Mouse (Mus musculus): ENCODE results near the gene Srgap1. TPM values are rescaled to one million over a fixed set of nuclear protein-coding genes. Genes with fewer than 3 reads are reported as not detected.
A peak's percentile ranks its signal among the peaks of the same experiment; 100 is the strongest.

Srgap1 gene
- polyA plus RNA-seq, 1 experiment: 67.1 TPM

DNA sequence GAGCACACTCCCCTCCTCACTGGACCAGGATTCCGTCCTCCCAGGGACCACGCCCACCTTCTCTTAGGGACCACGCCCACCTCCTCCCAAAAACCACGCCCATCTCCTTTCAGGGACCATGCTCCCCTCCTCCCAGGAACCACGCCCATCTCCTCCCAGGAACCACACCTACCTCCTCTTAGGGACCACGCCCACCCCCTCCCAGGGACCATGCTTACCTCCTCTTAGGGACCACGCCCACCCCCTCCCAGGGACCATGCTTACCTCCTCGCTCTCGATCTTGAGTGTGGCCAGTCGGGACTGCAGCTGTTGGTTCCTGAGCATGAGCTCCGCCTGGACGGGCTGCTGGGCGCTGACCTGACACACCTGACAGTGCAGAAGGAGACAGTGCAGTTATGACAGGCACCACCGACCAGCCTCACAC, 193.7 kb downstream of the Srgap1 start:
- TF ChIP-seq POLR2A (IDR thresholded peaks at IDR 0.05; ENCODE audit: borderline replicate concordance, extremely low read depth, insufficient read depth, insufficient read length, poor library complexity, severe bottlenecking) (no peak), CTCF (IDR thresholded peaks at IDR 0.05; ENCODE audit: borderline replicate concordance, extremely low read depth, insufficient read depth, insufficient read length) (no peak)

DNA sequence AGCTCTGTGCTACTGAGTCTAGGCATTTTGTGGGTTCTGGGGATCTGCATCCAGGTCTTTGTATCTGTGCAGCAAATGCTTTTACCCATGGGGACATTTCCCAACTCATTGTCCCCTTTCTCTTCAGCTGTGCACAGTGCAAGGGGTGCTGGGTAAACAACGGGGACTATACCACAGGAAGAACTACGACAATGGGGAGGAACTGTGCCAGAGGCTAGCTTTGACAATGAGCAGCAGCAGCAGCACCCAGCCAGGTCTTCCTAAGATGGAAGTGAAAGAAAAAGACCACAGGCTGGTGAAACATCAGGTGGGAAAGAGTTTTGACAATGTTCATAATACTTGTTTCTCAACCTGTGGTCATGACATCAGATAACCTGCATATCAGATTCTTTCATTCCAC, 197.6 kb downstream of the Srgap1 start:
- TF ChIP-seq POLR2A (IDR thresholded peaks at IDR 0.05; ENCODE audit: borderline replicate concordance, extremely low read depth, insufficient read depth, insufficient read length, poor library complexity, severe bottlenecking) (no peak), CTCF (IDR thresholded peaks at IDR 0.05; ENCODE audit: borderline replicate concordance, extremely low read depth, insufficient read depth, insufficient read length) (no peak)
- DNase-seq (ENCODE audit: low read depth): no peak

More for the DNA sequence above, 193.7 kb downstream of the Srgap1 start:
- DNase-seq (ENCODE audit: low read depth): no peak

DNA sequence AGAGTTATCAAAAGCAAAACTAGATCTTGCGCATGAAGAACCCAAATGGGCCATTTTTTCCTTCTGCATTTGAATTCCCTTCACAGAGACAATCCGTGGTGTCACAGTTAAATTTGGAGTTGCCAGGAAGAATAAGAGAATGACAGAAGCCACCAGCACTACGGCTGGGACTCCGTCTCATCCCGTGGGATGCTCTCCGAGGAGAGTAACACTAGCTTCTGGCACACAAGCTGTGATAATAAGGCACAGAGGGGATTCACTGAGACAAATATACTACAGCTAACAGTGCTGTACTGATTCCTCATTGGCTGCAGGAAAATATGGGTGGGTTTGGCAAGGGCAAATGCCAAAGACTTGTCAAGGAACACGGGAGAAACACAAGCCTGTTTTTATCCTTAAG, 201.4 kb downstream of the Srgap1 start:
- TF ChIP-seq CTCF (IDR thresholded peaks at IDR 0.05; ENCODE audit: borderline replicate concordance, extremely low read depth, insufficient read depth, insufficient read length) (no peak), POLR2A (IDR thresholded peaks at IDR 0.05; ENCODE audit: borderline replicate concordance, extremely low read depth, insufficient read depth, insufficient read length, poor library complexity, severe bottlenecking) (no peak)
- peak; percentile 48 for DNase-seq (ENCODE audit: low read depth)

DNA sequence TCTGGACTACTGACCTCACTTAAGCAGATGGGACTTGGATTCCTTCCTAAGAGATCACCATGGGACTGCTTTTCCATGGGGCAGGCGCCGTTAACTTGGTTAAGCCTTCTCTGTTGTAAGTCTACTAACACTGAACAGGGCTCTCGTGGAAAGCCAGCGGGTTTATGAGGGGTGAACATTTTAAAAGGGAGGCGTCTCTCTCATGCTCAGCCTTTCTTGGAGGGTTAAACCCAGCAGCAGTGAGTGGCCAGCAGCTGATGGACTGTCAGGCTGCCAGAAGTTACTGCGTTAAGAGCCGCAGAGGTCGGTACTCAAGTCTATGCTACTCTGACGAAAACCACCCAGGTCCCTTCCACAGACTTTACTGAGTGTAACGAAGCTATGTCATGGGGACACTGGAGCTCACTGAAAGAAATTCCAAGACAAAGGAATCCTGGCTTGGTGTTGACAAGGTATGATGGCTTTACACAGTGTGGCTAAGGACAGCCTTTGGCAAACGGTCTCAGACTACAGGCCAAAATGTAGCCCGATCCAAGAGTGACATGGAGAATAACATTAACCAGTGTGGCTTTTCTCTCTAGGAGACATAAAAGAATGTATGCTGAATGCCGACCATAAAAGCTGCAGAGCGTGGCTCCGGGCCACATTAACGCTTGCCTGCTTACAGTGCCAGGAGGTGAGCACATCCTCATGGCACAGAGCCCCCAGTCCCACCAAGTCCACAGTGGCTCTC, 209.8 kb downstream of the Srgap1 start:
- TF ChIP-seq CTCF (IDR thresholded peaks at IDR 0.05; ENCODE audit: borderline replicate concordance, extremely low read depth, insufficient read depth, insufficient read length) (no peak), POLR2A (IDR thresholded peaks at IDR 0.05; ENCODE audit: borderline replicate concordance, extremely low read depth, insufficient read depth, insufficient read length, poor library complexity, severe bottlenecking) (no peak)

DNA sequence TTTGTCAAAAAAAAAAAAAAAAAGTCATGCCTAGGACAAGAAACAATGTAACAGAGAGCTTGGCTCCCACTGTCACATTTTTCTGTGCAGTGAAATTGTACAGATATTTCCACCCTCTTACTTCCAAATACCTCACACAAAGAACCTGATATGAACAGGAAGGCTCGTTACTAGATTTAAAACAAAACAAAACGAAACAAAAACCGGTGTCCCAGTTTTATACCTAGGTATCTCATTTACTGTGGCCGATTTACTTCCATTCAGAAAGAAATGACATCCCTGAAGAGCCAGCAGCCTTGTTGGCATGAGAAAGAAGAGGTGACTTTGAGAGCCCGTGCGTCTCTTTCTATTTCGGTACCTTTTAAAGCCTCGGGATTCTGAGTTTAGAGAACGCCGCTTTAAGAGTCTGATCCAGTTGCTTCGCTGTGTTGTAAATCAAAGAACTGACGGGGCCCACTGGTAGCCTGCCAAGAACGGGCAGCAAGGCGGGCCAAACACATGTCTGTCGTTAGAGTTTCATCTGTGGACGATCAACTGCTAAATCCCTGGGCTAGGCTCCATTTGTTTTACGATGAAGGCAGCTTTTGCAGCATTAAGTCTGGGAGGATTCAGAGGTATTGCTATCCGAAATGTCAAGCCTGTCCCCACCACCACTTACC, 210.5 kb downstream of the Srgap1 start:
- TF ChIP-seq POLR2A (IDR thresholded peaks at IDR 0.05; ENCODE audit: borderline replicate concordance, extremely low read depth, insufficient read depth, insufficient read length, poor library complexity, severe bottlenecking): no peak
- TF ChIP-seq CTCF (IDR thresholded peaks at IDR 0.05; ENCODE audit: borderline replicate concordance, extremely low read depth, insufficient read depth, insufficient read length): no peak
- peak; percentile 94 for DNase-seq (ENCODE audit: low read depth)

More for the DNA sequence above, 209.8 kb downstream of the Srgap1 start:
- DNase-seq (ENCODE audit: low read depth): peak; percentile 90

DNA sequence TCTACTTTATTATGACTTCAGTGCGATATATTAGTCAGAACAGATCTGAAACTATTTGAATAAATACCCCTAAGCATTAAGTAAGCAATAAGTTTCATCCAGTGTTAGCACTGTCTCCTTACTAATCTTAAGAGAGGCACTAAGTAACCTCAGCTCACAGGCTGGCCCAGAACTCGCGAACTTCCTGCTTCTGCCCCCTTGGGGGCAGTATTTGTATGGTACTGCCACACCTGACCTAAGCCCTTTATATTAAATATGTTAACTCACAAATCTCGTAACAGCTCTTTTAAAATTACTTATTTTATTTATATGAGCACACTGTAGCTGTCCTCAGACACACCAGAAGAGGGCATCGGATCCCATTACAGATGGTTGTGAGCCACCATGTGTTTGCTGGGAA, 213.7 kb downstream of the Srgap1 start:
- TF ChIP-seq POLR2A (IDR thresholded peaks at IDR 0.05; ENCODE audit: borderline replicate concordance, extremely low read depth, insufficient read depth, insufficient read length, poor library complexity, severe bottlenecking) (no peak), CTCF (IDR thresholded peaks at IDR 0.05; ENCODE audit: borderline replicate concordance, extremely low read depth, insufficient read depth, insufficient read length) (no peak)
- no peak for DNase-seq (ENCODE audit: low read depth)

DNA sequence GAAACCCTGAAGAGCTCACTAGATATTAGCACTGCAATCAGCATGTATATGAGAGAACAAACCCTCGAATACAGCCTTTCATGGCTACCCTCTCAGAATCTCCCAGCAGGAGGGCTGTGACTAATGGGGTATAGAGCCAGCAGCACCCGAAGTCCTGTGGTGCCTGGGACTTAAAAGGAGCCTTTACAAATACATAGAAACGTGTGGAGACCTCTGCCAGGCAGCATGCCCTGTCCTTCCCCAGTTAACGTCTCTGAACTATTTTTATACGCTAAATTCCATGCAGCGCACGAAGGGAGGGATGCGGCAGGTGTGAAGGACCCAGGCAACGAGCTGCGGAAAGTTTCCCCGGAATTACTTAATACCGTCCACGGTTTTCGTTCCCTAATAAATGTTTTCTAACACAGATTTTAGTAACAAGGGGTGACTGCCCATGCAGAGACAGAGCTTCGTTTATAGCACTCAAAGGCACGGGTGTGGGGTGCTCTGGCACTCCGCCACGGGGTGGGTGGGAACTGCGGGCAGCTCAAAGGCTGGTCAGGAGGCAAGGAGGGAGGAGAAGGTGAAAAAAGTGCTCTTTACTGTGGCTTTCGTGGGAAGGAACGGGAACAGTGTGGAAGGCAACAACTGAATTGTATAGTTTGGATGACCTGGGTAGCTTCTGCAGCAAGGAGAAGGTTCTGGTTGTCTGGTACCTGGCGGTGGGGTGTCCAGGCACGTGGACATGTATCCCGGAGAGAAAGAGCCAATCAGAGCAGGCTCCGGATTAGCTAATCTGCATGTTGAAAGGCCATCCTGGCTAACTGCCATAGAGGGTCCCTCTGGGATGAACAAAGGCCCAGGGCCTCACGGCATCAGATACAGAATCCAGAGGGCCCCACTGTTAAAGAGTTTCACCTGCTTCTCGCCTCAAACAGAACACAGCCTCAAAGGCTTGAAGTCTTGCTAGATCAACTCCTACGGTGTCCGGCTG, 216.5 kb downstream of the Srgap1 start:
- DNase-seq (ENCODE audit: low read depth): peak; percentile 74
- TF ChIP-seq CTCF (IDR thresholded peaks at IDR 0.05; ENCODE audit: borderline replicate concordance, extremely low read depth, insufficient read depth, insufficient read length) (no peak), POLR2A (IDR thresholded peaks at IDR 0.05; ENCODE audit: borderline replicate concordance, extremely low read depth, insufficient read depth, insufficient read length, poor library complexity, severe bottlenecking) (no peak)

DNA sequence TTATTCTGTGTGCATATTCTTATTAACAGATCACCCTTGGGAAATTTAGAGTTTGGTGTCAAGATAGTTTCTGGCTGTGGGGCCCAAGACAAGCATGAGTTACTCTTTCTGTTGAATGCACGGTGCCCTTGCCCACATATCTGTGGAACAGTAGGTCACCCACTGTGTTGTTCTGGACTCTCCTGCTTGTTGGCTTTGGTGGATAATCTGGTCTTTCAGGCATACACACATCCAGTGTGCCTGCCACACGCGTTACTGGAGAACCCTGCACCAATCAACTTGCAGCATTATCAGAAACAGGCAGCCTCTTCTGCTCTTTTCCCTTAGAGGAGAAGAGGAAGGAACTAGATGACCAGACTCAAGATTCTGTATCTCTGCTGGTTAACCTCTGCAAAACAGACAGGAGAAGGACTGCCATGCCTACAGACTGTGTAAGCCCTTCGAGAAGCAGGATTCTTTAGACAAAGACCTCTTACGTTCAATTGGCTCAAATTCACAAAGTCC, 217.3 kb downstream of the Srgap1 start:
- no peak for TF ChIP-seq CTCF (IDR thresholded peaks at IDR 0.05; ENCODE audit: borderline replicate concordance, extremely low read depth, insufficient read depth, insufficient read length)
- TF ChIP-seq POLR2A (IDR thresholded peaks at IDR 0.05; ENCODE audit: borderline replicate concordance, extremely low read depth, insufficient read depth, insufficient read length, poor library complexity, severe bottlenecking): no peak
- DNase-seq (ENCODE audit: low read depth): peak; percentile 36

DNA sequence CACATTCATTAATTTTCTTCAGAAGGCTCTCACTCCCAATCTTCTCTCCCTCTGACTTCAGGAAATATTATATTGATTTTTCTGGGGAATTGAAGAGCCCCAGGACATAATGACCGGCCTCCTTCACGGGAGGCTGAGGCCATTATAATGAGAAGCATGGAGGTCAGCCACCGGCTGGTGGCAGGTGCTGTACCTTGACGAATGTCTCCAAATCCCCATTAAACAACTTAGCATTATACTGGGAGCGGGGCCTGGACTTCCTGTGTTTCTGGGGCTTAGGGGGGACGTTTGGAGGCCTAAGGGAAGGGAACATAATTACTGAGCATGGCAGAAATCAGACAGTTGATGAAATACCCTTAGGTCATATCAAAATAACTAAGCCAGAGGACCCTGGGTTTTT, 218.1 kb downstream of the Srgap1 start:
- peak; percentile 49 for DNase-seq (ENCODE audit: low read depth)
- TF ChIP-seq CTCF (IDR thresholded peaks at IDR 0.05; ENCODE audit: borderline replicate concordance, extremely low read depth, insufficient read depth, insufficient read length): no peak

DNA sequence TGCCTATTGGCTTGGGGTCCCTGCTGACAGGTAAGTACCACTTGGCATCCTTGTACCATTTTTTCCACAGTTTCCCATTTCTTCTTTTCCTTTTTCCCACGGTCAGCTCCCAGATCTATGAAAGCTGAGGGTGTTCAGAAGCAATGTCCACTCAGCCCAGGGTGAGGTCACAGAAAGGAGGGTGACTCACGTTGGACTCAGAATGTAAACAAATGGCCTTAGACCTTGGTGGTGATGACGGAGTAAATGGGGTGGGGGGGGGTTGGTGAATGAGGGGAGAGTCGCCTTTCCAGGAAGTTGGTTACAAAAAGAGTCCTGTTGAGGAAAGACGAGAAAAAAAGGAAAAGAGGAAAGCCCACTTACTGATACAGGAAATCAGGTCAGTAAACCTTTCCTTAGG, 224.4 kb downstream of the Srgap1 start:
- DNase-seq (ENCODE audit: low read depth): no peak
- TF ChIP-seq POLR2A (IDR thresholded peaks at IDR 0.05; ENCODE audit: borderline replicate concordance, extremely low read depth, insufficient read depth, insufficient read length, poor library complexity, severe bottlenecking) (no peak), CTCF (IDR thresholded peaks at IDR 0.05; ENCODE audit: borderline replicate concordance, extremely low read depth, insufficient read depth, insufficient read length) (no peak)

DNA sequence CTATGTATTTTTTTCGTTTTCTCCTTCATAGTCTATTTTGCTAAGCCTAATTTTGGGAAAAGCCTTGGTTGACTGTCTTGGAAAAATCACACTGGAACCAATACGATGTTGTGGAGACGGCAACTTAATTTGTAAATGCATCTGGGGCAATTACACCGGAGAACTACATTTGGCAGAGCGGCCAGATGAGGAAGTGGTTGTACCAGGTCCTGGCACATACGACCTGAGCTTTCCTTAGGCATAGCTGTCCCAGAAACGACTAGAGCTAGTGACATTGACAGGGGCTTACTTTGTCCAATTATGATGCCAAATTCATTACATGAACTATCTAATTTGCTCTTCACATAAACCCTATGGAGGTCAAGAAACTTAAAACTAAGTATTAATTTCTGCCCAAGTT, 226.3 kb downstream of the Srgap1 start:
- no peak for DNase-seq (ENCODE audit: low read depth)
- TF ChIP-seq CTCF (IDR thresholded peaks at IDR 0.05; ENCODE audit: borderline replicate concordance, extremely low read depth, insufficient read depth, insufficient read length) (no peak), POLR2A (IDR thresholded peaks at IDR 0.05; ENCODE audit: borderline replicate concordance, extremely low read depth, insufficient read depth, insufficient read length, poor library complexity, severe bottlenecking) (no peak)

Data from brain, embryonic 14.5 days (tissue).